Mouse (Mus musculus) hindlimb bud, embryonic 11.5 days (tissue): Measurements from ENCODE around the gene Card9.

Experiments
- DNase-seq: peaks from one replicate; pipeline ENCODE4 v3.0.0-alpha.2; 2012; ENCODE audit warnings: low read depth, low spot score; ENCODE audit errors: extremely low spot score

Gene Card9

GRCm38 (mm10) chr2:26329402-26329801, 31.3 kb downstream of the Card9 start:
- no peak for DNase-seq

GRCm38 (mm10) chr2:26327852-26328251, 32.9 kb downstream of the Card9 start:
- no peak for DNase-seq

- DNase-seq, result no peak
Measured at GRCm38 (mm10) chr2:26325386-26326181, 35.1 kb downstream of the Card9 start.

- no peak for DNase-seq
Measured at GRCm38 (mm10) chr2:26324917-26325316, 35.8 kb downstream of the Card9 start.

GRCm38 (mm10) chr2:26323589-26324325, 37.0 kb downstream of the Card9 start:
- DNase-seq, result no peak

GRCm38 (mm10) chr2:26320245-26321185, 40.2 kb downstream of the Card9 start:
- no peak for DNase-seq

- DNase-seq, result no peak
Measured at GRCm38 (mm10) chr2:26319519-26320244, 41.0 kb downstream of the Card9 start.

- DNase-seq, result no peak
Measured at GRCm38 (mm10) chr2:26319109-26319508, 41.6 kb downstream of the Card9 start.

- DNase-seq, result no peak
Measured at GRCm38 (mm10) chr2:26317991-26318672, 42.6 kb downstream of the Card9 start.

GRCm38 (mm10) chr2:26317371-26317770, 43.3 kb downstream of the Card9 start:
- no peak for DNase-seq

GRCm38 (mm10) chr2:26316576-26317246, 44.0 kb downstream of the Card9 start:
- DNase-seq, result no peak

GRCm38 (mm10) chr2:26315925-26316311, 44.8 kb downstream of the Card9 start:
- DNase-seq, result no peak

- DNase-seq, result no peak
Measured at GRCm38 (mm10) chr2:26315072-26315924, 45.4 kb downstream of the Card9 start, which contains the start of gene Gpsm1. Gpsm1 (plus strand) TSS chr2:26315515.

- no peak for DNase-seq
Measured at GRCm38 (mm10) chr2:26314281-26315071, 46.2 kb downstream of the Card9 start.

- DNase-seq, result no peak
Measured at GRCm38 (mm10) chr2:26313394-26313793, 47.3 kb downstream of the Card9 start.

- no peak for DNase-seq
Measured at GRCm38 (mm10) chr2:26312812-26313211, 47.9 kb downstream of the Card9 start.

GRCm38 (mm10) chr2:26311936-26312335, 48.8 kb downstream of the Card9 start:
- DNase-seq, result no peak

- peak; percentile 44 for DNase-seq
Measured at GRCm38 (mm10) chr2:26309739-26310138, 51.0 kb downstream of the Card9 start.
